Mouse (Mus musculus) heart, embryonic 14.5 days (tissue): Measurements from ENCODE around the gene Vmn1r188. TPM values are rescaled to one million over a fixed set of nuclear protein-coding genes. Genes with fewer than 3 reads are reported as not detected.

Source experiments
- ATAC-seq: fragments of 200-750 bp; cut with Nextera tagmentation; 2 replicates; pipeline ENCODE4 v1.8.0; 2017; ENCODE audit warnings: low read depth, moderate TSS enrichment; ENCODE audit not compliant: insufficient number of reproducible peaks, insufficient read depth, low FRiP score
- H3K27ac ChIP-seq, 2 experiments: fragments of 200-500 bp in 1 of 2; fragments of 300-500 bp in 1 of 2; sonication (generic) in 1 of 2; replicated peaks in 1 of 2; 2 replicates each; pipeline ENCODE4 v1.5.1; 2012 to 2014; ENCODE audit warnings: low read depth in 2 of 2, low read length in 2 of 2, control low read depth in 1 of 2, mild to moderate bottlenecking in 1 of 2, mixed read lengths in 1 of 2; ENCODE audit not compliant: control insufficient read depth in 1 of 2, insufficient read depth in 1 of 2
- H3K27me3 ChIP-seq: fragments of 300-500 bp; sonication (generic); 2 replicates; pipeline ENCODE4 v1.6.1; 2014; ENCODE audit warnings: mild to moderate bottlenecking, low read length, control low read depth; ENCODE audit not compliant: control insufficient read depth, insufficient read depth
- H3K36me3 ChIP-seq: fragments of 300-500 bp; sonication (generic); 2 replicates; pipeline ENCODE4 v1.6.1; 2014; ENCODE audit warnings: mild to moderate bottlenecking, control low read depth, low read length, mixed read lengths; ENCODE audit not compliant: control insufficient read depth, insufficient read depth
- H3K4me1 ChIP-seq, 2 experiments: fragments of 200-500 bp in 1 of 2; fragments of 300-500 bp in 1 of 2; sonication (generic) in 1 of 2; 2 replicates each; pipeline ENCODE4 v1.6.1; 2012 to 2014; ENCODE audit warnings: low read length in 2 of 2, control low read depth in 1 of 2, mixed read lengths in 1 of 2; ENCODE audit not compliant: control insufficient read depth in 2 of 2, insufficient read depth in 2 of 2
- H3K4me2 ChIP-seq: fragments of 300-500 bp; sonication (generic); 2 replicates; pipeline ENCODE4 v1.6.1; 2014; ENCODE audit warnings: mild to moderate bottlenecking, low read length
- H3K4me3 ChIP-seq, 2 experiments: fragments of 200-500 bp in 1 of 2; fragments of 300-500 bp in 1 of 2; sonication (generic) in 1 of 2; 2 replicates each; pipeline ENCODE4 v1.5.1; 2012 to 2014; ENCODE audit warnings: low read length in 2 of 2, mild to moderate bottlenecking in 2 of 2, control low read depth in 1 of 2, low read depth in 1 of 2, moderate library complexity in 1 of 2; ENCODE audit not compliant: control insufficient read depth in 1 of 2, insufficient read depth in 1 of 2
- H3K9ac ChIP-seq: fragments of 300-500 bp; sonication (generic); 2 replicates; pipeline ENCODE4 v1.6.1; 2014; ENCODE audit warnings: mild to moderate bottlenecking, low read length
- H3K9me3 ChIP-seq: fragments of 300-500 bp; sonication (generic); 2 replicates; pipeline ENCODE4 v1.6.1; 2016; ENCODE audit warnings: low read length, control low read depth; ENCODE audit not compliant: control insufficient read depth
- WGBS: fragments of 180-500 bp; shearing (Covaris S2); extraction: QIAGEN DNeasy Blood & Tissue Kit; methylation state at CpG from one replicate; pipeline ENCODE4 v1.1.7; 2014; 5-methylcytosine and 5-hydroxymethylcytosine counted together
- polyA plus RNA-seq: library from polyadenylated mRNA; unstranded; fragments of >200 nt; fragmentation: Nextera tagmentation; extraction: Ambion mirVana; gene quantifications from 2 replicates; pipeline ENCODE4 v1.2.1, GENCODE M21; 2014

Gene Vmn1r188
- polyA plus RNA-seq, 1 experiment from 2014 or later: not detected

- under 1% methylated on average over 10 of the region's 14 CpGs for WGBS
- peak overlapping the region; percentile 66 for H3K9ac ChIP-seq
- ATAC-seq: no peak
These were observed 40.5 kb upstream of the Vmn1r188 start for GRCm38 (mm10) chr13:22043503-22044431.

DNA sequence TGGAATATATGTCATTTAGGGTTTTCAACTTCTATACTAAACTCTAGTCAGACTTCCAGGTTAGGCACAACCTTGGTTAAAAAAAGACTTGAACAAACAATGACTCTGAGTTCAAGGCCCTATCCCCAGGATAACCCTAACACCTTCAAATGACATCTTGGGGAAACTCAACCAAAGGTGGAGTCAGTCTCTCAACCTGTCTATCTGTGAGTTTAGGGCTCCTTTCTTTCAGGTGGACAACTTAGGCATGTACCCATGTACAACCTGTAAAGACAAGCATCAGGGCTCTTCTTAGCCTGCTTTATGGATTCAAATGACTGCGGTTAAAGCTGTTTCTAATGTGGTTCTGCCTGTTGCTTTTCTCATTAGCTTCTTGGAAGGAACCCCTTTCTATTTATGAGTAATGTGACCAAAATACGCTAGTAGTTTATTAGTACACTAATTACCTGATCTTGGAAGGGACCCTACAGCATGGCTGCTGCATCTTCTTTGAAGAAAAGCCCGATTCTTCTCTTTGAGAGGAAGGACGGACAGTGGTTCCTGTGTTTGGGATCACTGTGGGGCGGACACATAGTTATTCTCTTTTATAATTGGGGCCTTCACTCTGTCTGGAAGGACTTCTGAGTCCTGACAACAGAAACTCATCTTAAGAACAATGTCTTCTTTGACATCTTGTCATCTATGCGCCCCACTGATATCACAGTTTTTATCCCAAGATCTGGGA lies 39.6 kb upstream of the Vmn1r188 start:
- Histone ChIP-seq H3K4me2 (0 out of 2 replicates have a peak overlapping the region, but pooled peaks have one; percentile 70), H3K4me1 (peaks cover 2 to 21% of the 10 kb centered on the region in 2 experiments), H3K36me3 (no peaks in the 10 kb centered on the region), H3K9ac (no peak overlapping the region), H3K9me3 (no peaks in the 10 kb centered on the region), H3K4me3 (no peak overlapping the region), H3K27me3 (no peaks in the 10 kb centered on the region), H3K27ac (no peak overlapping the region)
- 91% methylated on average over 6 of the region's 6 CpGs for WGBS
- ATAC-seq: no peak

More at GRCm38 (mm10) chr13:22043503-22044431, 40.5 kb upstream of the Vmn1r188 start:
- peak overlapping the region; percentile 70 for H3K4me2 ChIP-seq
- H3K4me1 ChIP-seq: peaks cover 2 to 20% of the 10 kb centered on the region in 2 experiments; a peak in 3 of 4 replicates
- H3K36me3 ChIP-seq: no peaks in the 10 kb centered on the region
- H3K27ac ChIP-seq: peak overlapping the region; percentile 83 to 85
- peak overlapping the region; percentile 40 to 42 for H3K4me3 ChIP-seq
- no peaks in the 10 kb centered on the region for H3K27me3 ChIP-seq
- no peaks in the 10 kb centered on the region for H3K9me3 ChIP-seq

DNA sequence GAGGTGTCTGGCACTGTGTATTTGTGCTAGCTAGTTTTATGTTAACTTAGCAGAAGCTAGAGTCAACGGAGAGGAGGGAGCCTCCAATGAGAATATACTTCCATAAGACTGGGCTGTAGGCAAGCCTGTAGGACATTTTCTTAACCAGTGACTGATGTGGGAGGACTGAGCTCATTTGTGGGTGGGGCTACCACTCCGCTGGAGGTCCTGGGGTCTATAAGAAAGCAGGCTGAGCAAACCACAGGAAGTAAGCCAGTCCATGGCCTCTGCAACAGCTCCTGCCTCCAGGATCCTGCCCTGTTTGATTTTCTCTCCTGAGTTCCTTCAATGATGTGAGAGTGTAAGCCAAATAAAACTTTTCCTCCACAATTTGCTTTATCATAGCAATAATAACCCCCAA lies 38.9 kb upstream of the Vmn1r188 start:
- Histone ChIP-seq H3K9ac (no peak overlapping the region), H3K9me3 (no peaks in the 10 kb centered on the region), H3K36me3 (no peaks in the 10 kb centered on the region), H3K27me3 (no peaks in the 10 kb centered on the region), H3K4me3 (no peak overlapping the region), H3K27ac (no peak overlapping the region), H3K4me2 (no peak overlapping the region), H3K4me1 (peaks cover 4 to 18% of the 10 kb centered on the region in 2 experiments)
- ATAC-seq: no peak
- whole genome bisulfite sequencing: 54% methylated on average over 2 of the region's 2 CpGs

GRCm38 (mm10) chr13:22049041-22049440 lies 35.2 kb upstream of the Vmn1r188 start:
- Histone ChIP-seq H3K4me3 (no peak overlapping the region), H3K9ac (no peak overlapping the region), H3K36me3 (no peaks in the 10 kb centered on the region), H3K9me3 (no peaks in the 10 kb centered on the region), H3K4me2 (no peak overlapping the region), H3K4me1 (peaks cover 2 to 7% of the 10 kb centered on the region in 2 experiments), H3K27me3 (no peaks in the 10 kb centered on the region), H3K27ac (no peak overlapping the region)
- 80% methylated on average over 2 of the region's 2 CpGs for WGBS
- no peak for ATAC-seq

DNA sequence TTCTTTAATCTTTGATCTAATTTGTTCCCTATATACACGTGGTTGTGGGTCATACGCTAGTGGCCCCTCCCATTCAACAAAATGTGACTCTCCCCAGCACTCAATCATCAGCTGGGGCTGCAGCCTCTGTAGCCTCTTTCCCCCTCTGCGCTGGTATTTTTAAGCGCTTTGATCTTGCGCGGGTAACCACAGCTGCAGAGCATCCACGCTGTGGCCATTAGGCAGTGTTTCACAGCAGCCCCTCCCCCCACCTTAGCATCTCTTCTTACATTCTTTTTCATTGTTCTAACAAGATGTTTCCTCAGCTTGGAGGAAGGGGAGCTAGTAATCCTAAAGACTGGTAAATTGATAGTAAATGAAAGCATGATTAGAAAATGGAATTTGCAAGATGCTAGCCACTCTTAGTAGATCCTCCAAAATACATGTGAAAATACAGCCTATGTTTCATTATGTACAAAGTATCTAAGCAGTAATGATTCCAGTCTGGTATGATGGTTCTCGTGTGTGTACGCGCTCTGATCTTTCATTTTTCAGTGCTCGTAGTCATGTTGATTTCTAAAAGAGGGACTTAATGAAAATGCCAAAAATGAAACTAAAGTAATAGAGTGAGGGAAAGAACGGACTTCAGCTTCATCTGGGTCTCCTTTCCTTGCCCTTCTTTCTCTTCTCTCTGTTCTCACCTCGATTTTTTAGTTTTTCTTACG lies 34.4 kb upstream of the Vmn1r188 start:
- under 1% methylated on average over 14 of the region's 14 CpGs for WGBS
- ATAC-seq: no peak
- peaks cover 2 to 7% of the 10 kb centered on the region in 2 experiments; a peak in 3 of 4 replicates for H3K4me1 ChIP-seq

GRCm38 (mm10) chr13:22050591-22051522 lies 33.4 kb upstream of the Vmn1r188 start:
- ATAC-seq: peak; percentile 94
- Histone ChIP-seq H3K27ac (peak overlapping the region; percentile 79 to 87), H3K36me3 (no peaks in the 10 kb centered on the region), H3K27me3 (no peaks in the 10 kb centered on the region), H3K4me2 (peak overlapping the region; percentile 77), H3K9ac (peak overlapping the region; percentile 80), H3K9me3 (no peaks in the 10 kb centered on the region), H3K4me1 (peaks cover 2 to 7% of the 10 kb centered on the region in 2 experiments; a peak in 3 of 4 replicates), H3K4me3 (peak overlapping the region; percentile 56 to 58)
- WGBS: under 1% methylated on average over 52 of the region's 52 CpGs

More for the DNA sequence above, 34.4 kb upstream of the Vmn1r188 start:
- no peaks in the 10 kb centered on the region for H3K27me3 ChIP-seq
- peak overlapping the region; percentile 77 for H3K4me2 ChIP-seq
- H3K9ac ChIP-seq: peak overlapping the region; percentile 80
- H3K27ac ChIP-seq: peak overlapping the region; percentile 68 to 79; a peak in 3 of 4 replicates
- H3K36me3 ChIP-seq: no peaks in the 10 kb centered on the region
- H3K4me3 ChIP-seq: peak overlapping the region; percentile 56 to 58
- H3K9me3 ChIP-seq: no peaks in the 10 kb centered on the region
